Mouse (Mus musculus): ENCODE results near the gene Crygc.

DNA sequence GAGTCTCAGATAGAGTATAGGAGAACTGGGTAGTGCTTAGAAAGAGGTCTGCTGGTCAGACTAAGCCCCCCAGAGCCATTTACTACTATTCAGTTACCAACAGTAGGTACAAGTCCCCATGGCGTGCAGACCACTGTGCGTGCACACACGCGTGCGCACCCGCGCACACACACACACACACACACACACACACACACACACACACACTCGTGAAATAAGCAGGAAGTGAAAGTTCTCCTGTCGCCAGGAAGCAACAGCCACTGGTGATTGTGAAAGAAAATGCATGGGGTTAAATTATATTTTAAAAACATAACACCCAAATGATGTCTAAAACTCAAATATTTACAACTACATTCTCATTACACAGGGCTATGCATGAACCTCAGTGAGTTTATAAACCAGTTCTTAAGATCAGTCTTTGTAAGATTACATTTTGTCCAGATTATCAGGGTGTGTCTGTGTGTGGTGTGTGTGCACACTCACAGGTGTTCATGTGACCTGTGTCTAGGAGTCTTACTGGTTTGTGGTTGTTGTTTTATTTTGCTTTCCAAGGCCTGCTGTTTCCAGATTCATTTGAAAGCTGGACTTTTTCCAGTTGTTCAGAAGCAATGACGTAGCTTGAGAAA lies 34.3 kb upstream of the Crygc start:
- TF ChIP-seq CTCF (IDR thresholded peaks at IDR 0.05; ENCODE audit: low read depth, low read length), result no peak
- no peak for TF ChIP-seq GATA1 (IDR thresholded peaks at IDR 0.05; ENCODE audit: borderline replicate concordance, low read length)

Data from G1E (cell line).